Mouse (Mus musculus): ENCODE results near the gene Ager. TPM values are rescaled to one million over a fixed set of nuclear protein-coding genes. Genes with fewer than 3 reads are reported as not detected.

Gene Ager
- total RNA-seq, 2 experiments from 2014 or later = 0.31 TPM; not detected in 1

DNA sequence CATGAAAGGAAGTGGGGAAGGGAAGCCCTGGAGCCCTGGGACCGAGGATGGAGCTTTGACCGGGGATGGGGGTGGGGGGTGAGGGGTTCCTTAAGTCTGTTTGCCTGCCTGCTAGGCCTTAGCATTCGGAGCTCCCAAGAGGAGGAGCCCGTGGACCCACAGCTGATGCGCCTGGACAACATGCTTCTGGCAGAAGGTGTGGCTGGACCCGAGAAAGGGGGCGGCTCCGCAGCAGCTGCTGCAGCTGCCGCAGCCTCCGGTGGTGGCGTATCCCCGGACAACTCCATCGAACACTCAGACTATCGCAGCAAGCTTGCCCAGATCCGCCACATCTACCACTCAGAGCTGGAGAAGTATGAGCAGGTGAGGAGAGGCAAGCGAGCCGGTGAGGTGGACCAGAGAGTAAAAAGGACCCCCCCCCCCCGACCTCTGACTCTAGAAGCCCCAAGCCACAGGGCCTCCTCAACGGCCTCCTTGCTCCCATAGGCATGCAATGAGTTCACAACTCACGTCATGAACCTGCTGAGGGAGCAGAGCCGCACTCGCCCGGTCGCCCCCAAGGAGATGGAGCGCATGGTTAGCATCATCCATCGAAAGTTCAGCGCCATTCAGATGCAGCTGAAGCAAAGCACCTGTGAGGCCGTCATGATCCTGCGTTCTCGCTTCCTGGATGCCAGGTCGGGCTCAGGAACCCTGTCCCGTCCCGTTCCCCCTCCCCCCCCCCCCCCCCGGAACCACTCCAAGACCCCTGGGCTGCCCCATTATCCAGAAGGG, 3.7 kb upstream of the Ager start:
- DNase-seq = peak; percentile 44
- intact Hi-C loops (cut with DNase I) = no loop called here
- TF ChIP-seq CTCF (IDR thresholded peaks at IDR 0.05) = no peak
- peak overlapping the region; percentile 88 for H3K4me3 ChIP-seq
- peak overlapping the region; percentile 97; the same call in 1 of the 2 replicates for H3K27ac ChIP-seq

DNA sequence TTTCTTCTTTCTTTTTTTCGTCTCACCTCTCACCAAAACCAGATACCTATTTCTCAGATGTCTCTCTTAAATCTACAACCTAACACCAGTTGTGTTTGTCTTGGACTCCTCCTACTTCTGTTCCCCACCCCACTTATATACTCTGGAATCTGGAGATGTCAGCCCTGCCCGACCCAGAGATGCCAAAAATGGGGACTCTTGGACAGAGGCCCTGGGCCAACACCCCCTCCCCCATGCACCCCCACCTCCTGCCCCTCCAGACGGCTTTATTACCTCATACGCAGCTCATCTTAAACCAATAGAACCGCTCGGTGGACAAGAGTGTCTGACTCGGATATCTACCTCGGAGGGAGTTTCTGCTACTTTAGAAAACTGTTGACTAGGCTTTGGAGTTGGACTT, 1.6 kb upstream of the Ager start:
- no peak overlapping the region for H3K27ac ChIP-seq
- no peak overlapping the region for H3K4me3 ChIP-seq
- TF ChIP-seq CTCF (IDR thresholded peaks at IDR 0.05) = no peak
- no peak for DNase-seq
- intact Hi-C loops (cut with DNase I) = no loop called here

GRCm38 (mm10) chr17:34599891-34600290, 2.2 kb downstream of the Ager start:
- Histone ChIP-seq H3K27ac (no peak overlapping the region), H3K4me3 (no peak overlapping the region)
- no peak for DNase-seq
- intact Hi-C loops (cut with DNase I) = no loop called here
- no peak for TF ChIP-seq CTCF (IDR thresholded peaks at IDR 0.05)

DNA sequence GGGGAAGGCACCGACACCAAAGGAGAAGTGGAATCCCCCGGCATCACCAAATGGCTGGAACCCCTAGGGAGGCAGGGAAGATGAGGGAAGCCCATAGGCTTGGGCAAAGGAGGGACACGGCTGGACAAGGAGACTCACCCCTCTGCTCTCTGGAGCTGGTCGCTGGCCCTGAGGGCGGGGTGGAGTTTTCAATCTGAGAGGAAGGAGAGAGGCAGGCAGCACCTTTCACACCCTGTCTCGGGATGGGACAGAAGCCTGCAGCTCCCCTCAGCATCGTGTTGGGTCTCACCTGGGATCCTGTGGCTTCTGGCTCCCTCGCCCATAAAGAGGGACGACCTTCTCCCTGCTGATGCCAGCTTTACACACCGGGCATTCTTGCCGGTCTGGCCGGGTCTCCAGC, 4.1 kb downstream of the Ager start:
- no peak for TF ChIP-seq CTCF (IDR thresholded peaks at IDR 0.05)
- no peak overlapping the region for H3K27ac ChIP-seq
- no peak overlapping the region for H3K4me3 ChIP-seq
- intact Hi-C loops (cut with DNase I) = no loop called here
- DNase-seq = no peak

- intact Hi-C loops (cut with DNase I) = loop anchor here (2.0 kb wide), 1 partner anchor 23 kb away; no protein-coding TSS in a partner anchor
- DNase-seq = peak; percentile 97
- TF ChIP-seq CTCF (IDR thresholded peaks at IDR 0.05) = no peak
- Histone ChIP-seq H3K4me3 (peak within 1 kb of the TSS; percentile 99), H3K27ac (peak within 1 kb of the TSS; percentile 96)
Observed at GRCm38 (mm10) chr17:34603375-34604060, 5.9 kb downstream of the Ager start, which contains the start of gene Rnf5. Gene Rnf5 (minus strand): TSS chr17:34603690.

- TF ChIP-seq CTCF (IDR thresholded peaks at IDR 0.05) = no peak
- DNase-seq = peak; percentile 99
- intact Hi-C loops (cut with DNase I) = loop anchor here (2.0 kb wide), 1 partner anchor 23 kb away; no protein-coding TSS in a partner anchor
Observed at GRCm38 (mm10) chr17:34604061-34604508, 6.4 kb downstream of the Ager start, which contains the start of gene Agpat1. Gene Agpat1 (plus strand): TSS chr17:34604262.

DNA sequence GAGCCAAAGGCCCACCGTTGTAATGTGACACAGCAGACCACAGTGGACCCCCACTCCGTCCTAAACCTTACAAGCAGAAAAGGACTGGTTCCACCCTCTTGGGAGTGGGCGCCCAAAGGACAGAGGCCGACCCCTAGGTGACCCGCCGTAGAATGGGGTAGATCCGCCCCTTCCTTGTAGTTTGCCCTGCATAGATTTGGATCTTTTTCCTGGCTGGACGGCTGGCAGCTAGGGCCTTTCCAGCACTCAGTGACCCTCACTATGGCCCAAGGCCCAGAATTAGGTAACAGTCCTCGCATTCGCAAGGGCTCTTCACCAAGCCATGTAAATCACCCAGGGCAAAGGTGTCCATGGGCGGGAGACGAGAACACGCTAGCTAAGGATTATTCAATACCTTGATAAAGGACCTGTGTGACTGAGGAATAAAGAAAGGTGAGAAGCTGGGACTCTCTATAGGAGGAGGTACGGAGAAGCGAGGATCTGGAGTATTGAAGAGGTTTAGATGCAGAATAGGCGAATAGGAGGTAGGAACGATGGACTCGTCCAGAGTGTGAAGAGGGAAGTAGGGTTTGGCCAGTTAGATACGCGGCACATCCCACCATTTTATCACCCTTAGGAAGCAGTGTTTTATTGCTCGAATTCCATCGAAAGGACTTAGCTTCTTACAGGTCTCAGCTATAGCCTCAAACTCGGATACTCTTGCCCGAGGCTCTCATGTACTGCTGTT, 7.0 kb downstream of the Ager start:
- no peak for TF ChIP-seq CTCF (IDR thresholded peaks at IDR 0.05)
- intact Hi-C loops (cut with DNase I) = loop anchor here (2.0 kb wide), 1 partner anchor 22 kb away; no protein-coding TSS in a partner anchor
- peak; percentile 73 for DNase-seq
- Histone ChIP-seq H3K27ac (peak overlapping the region; percentile 96), H3K4me3 (peak overlapping the region; percentile 99)

More at GRCm38 (mm10) chr17:34604061-34604508, 6.4 kb downstream of the Ager start, which contains the start of gene Agpat1:
- Histone ChIP-seq H3K4me3 (peak within 1 kb of the TSS; percentile 99), H3K27ac (peak within 1 kb of the TSS; percentile 96)

DNA sequence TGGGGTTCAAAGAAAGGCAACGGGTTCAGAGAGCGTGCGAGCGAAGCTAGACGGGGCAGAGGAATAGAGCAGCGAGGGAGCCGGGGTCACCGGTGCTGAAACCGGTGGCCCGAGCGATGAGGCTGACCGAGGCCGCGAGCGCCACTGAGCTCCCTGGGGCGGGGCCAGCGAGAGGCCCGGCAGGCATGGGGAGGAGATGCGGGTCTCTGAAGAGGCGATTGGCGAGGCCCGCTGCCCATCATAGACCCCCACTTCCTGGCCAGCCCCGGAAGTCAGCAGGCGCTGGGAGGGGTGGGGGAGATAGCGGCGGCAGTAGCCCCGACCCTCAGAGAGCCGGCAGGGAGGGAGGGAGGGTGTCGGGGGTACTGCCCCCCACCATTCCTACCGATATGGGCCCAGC, 7.9 kb downstream of the Ager start:
- TF ChIP-seq CTCF (IDR thresholded peaks at IDR 0.05) = no peak
- peak; percentile 99 for DNase-seq
- intact Hi-C loops (cut with DNase I) = loop anchor here (2.0 kb wide), 1 partner anchor 21 kb away; no protein-coding TSS in a partner anchor
- H3K27ac ChIP-seq = peak overlapping the region; percentile 96
- H3K4me3 ChIP-seq = peak overlapping the region; percentile 99

DNA sequence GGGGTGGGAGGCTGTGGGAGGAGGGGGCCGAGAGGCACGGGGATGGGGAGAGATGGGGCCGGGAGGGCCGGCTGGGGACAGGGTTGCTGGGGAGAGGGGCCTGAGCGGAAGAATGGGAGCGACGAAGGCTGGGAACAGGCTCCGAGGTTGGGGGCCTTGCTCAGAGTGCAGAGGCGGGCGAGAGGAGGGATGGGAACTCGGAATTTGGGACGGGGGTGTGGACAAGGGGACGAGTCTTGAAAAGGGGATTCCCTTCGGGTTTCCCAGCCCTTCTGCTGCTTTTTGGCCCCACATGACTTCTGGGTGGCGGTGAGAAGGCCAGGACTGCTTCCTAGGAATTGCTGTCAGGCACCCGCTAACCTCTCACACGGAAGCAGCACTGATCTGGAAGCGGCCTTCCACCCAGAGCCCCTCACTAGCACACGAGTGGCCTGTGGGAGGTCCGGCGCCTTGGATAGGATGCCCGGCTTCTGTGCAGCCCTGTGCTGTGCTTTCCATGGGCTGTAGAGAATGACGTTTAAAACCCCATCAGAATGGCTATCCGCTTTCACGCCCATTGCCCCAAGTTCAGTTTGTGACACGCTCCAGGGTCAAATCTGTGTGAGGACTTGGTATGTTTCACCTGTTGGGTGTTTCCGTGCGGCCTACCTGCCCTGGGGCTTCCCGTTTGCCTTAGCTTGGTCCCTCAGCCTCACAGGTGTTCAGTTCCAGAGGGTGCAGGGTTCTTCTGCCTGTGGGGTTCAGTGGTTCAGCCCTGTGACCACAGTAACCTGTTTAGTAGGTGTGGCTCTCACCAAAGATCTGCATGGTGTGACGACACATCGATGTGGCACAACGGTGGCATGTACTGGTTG, 8.8 kb downstream of the Ager start:
- DNase-seq = no peak
- intact Hi-C loops (cut with DNase I) = no loop called here
- Histone ChIP-seq H3K4me3 (peak overlapping the region; percentile 99), H3K27ac (peak overlapping the region; percentile 96)
- no peak for TF ChIP-seq CTCF (IDR thresholded peaks at IDR 0.05)

DNA sequence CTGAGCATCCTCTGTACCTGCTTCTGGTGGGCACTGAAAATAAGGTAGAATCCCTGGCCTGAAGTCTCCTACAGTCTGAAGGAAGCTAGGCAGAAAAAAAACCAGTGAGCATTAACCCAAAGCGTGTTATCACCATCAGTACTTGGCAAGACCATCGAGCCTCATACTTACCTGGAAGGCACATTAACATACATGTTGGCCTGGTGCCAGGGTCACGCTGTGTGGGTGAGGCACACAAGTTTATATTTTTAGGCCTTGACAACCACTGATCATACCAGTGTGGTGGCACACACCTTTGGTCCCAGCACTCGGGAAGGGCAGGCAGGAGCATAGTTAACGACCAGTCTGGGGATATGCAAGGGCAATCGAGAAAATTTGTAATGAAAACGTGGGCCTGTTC, 10.3 kb downstream of the Ager start:
- Histone ChIP-seq H3K4me3 (no peak overlapping the region), H3K27ac (no peak overlapping the region)
- no peak for TF ChIP-seq CTCF (IDR thresholded peaks at IDR 0.05)
- DNase-seq = no peak
- intact Hi-C loops (cut with DNase I) = no loop called here

DNA sequence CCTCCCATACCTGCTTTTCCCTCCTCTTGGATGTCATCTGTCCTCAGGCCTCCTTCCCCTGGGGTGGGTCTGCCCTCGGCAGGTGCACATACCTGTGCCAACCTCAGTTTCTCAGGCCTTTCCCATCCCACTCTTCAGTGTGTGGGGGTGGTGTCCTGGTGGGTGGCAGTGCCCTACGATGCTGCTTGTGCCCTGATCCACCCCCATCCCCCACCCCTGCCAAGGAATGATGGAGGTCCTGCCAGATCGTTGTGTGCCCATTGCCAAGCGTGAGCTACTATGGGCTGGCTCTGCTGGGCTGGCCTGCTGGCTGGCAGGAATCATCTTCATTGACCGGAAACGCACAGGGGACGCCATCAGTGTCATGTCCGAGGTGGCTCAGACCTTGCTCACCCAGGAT, 13.4 kb downstream of the Ager start:
- intact Hi-C loops (cut with DNase I) = no loop called here
- no peak for TF ChIP-seq CTCF (IDR thresholded peaks at IDR 0.05)

More for the DNA sequence above, 13.4 kb downstream of the Ager start:
- no peak overlapping the region for H3K4me3 ChIP-seq
- no peak for DNase-seq
- no peak overlapping the region for H3K27ac ChIP-seq
